Mouse (Mus musculus) embryonic facial prominence, embryonic 13.5 days (tissue): ENCODE results near the gene Slc48a1. TPM values are rescaled to one million over a fixed set of nuclear protein-coding genes. Genes with fewer than 3 reads are reported as not detected.

Experiments used
- ATAC-seq: fragments of 200-750 bp; cut with Nextera tagmentation; 2 replicates; pipeline ENCODE4 v1.8.0; 2017; ENCODE audit warnings: low read depth; ENCODE audit not compliant: insufficient number of reproducible peaks, insufficient read depth, low FRiP score, low TSS enrichment
- H3K27ac ChIP-seq: fragments of 300-500 bp; sonication (generic); 2 replicates; pipeline ENCODE4 v1.5.1; 2015; ENCODE audit warnings: moderate library complexity, mild to moderate bottlenecking, inconsistent platforms
- H3K27me3 ChIP-seq: fragments of 300-500 bp; sonication (generic); 2 replicates; pipeline ENCODE4 v1.6.1; 2015; ENCODE audit warnings: mild to moderate bottlenecking, inconsistent platforms
- H3K36me3 ChIP-seq: fragments of 300-500 bp; sonication (generic); 2 replicates; pipeline ENCODE4 v1.6.1; 2015; ENCODE audit warnings: mild to moderate bottlenecking, inconsistent platforms
- H3K4me1 ChIP-seq: fragments of 300-500 bp; sonication (generic); 2 replicates; pipeline ENCODE4 v1.6.1; 2015; ENCODE audit warnings: inconsistent platforms
- H3K4me2 ChIP-seq: fragments of 300-500 bp; sonication (generic); 2 replicates; pipeline ENCODE4 v1.6.1; 2015; ENCODE audit warnings: moderate library complexity, mild to moderate bottlenecking, inconsistent platforms
- H3K4me3 ChIP-seq: fragments of 300-500 bp; sonication (generic); 2 replicates; pipeline ENCODE4 v1.5.1; 2015; ENCODE audit warnings: mild to moderate bottlenecking, inconsistent platforms
- H3K9ac ChIP-seq: fragments of 300-500 bp; sonication (generic); 2 replicates; pipeline ENCODE4 v1.6.1; 2015; ENCODE audit warnings: mild to moderate bottlenecking, inconsistent platforms
- H3K9me3 ChIP-seq: fragments of 300-500 bp; sonication (generic); 2 replicates; pipeline ENCODE4 v1.6.1; 2016; ENCODE audit warnings: inconsistent platforms
- WGBS: fragments of 180-500 bp; shearing (Covaris S2); methylation state at CpG from one replicate; pipeline ENCODE4 v1.1.7; 2015; ENCODE audit warnings: mixed read lengths; 5-methylcytosine and 5-hydroxymethylcytosine counted together
- polyA plus RNA-seq: library from polyadenylated mRNA; unstranded; fragments of >200 nt; fragmentation: Nextera tagmentation; extraction: Ambion mirVana; gene quantifications from 2 replicates; pipeline ENCODE4 v1.2.1, GENCODE M21; 2015

Slc48a1 gene
- polyA plus RNA-seq, 1 experiment from 2014 or later, result 34.7 TPM

DNA sequence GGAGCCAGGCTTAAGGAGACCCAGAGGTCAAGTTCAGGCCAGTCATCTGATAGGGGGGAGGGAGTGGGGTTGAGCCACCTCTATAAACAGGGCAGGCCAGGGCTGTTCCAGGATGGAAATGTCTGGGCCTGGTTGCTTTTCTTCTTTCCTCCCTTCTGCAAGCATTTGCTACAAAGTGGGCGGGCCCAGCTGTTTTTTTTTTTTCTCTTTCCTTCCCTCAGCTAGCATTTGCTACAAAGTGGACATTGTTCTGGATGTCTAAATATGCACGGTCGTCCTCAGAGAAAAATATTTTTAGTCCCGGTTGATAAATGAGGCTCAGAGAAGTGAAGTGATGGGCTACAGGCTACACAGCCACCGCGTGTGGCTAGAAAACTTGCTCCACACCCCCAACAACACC, 23.8 kb upstream of the Slc48a1 start:
- Histone ChIP-seq H3K27me3 (no peaks in the 10 kb centered on the region; the same call in 1 of the 2 replicates), H3K4me1 (peaks cover 40% of the 10 kb centered on the region), H3K9ac (no peak overlapping the region), H3K27ac (peak overlapping the region; percentile 44; the same call in 1 of the 2 replicates), H3K4me3 (no peak overlapping the region), H3K4me2 (no peak overlapping the region), H3K36me3 (no peaks in the 10 kb centered on the region), H3K9me3 (no peaks in the 10 kb centered on the region)
- no peak for ATAC-seq
- WGBS, result 47% methylated on average over 6 of the region's 6 CpGs

DNA sequence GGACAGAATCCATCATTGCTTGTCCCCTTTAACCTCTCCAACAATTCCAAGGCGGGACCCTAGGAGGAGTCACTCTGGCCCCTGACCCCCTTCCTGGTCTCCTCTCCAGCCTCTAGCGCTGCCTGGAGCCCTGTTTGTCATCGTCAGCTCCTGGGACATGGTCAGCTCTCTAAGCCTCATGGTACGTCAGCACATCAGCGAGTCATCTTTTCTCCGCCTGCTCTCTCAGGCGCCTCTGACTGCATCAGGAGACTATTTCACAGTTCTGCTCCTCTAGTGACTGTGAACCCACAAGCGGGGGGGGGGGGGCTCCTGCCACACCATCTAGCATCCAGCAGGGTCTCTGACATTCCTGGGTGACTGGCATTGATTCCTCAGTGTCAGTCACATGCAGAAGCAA, 23.0 kb upstream of the Slc48a1 start:
- Histone ChIP-seq H3K9me3 (no peaks in the 10 kb centered on the region), H3K4me2 (no peak overlapping the region), H3K9ac (no peak overlapping the region; the same call in 1 of the 2 replicates), H3K27ac (no peak overlapping the region), H3K36me3 (no peaks in the 10 kb centered on the region), H3K4me3 (no peak overlapping the region), H3K4me1 (peaks cover 31% of the 10 kb centered on the region), H3K27me3 (no peaks in the 10 kb centered on the region; the same call in 1 of the 2 replicates)
- ATAC-seq, result no peak
- WGBS, result 41% methylated on average over 8 of the region's 8 CpGs

DNA sequence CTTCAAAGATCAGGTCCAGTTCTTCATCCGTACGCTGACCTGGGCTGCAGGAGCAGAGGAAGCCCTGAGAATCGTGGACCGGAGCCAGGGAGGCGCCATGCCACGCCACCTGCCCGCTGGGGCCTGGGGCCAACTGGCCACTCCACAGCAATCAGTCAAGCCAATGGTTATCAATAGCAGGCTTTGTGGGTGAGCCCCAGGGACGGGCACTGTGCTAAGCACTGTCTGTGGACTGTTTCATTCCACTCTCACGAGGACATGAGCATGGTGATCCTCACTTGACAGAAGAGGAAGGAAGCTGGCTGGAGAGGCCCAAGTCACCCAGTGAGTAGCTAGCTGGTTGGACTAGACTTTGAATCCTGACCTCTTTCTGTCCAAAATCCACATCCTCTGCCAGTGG, 18.3 kb upstream of the Slc48a1 start:
- Histone ChIP-seq H3K9me3 (no peaks in the 10 kb centered on the region), H3K36me3 (no peaks in the 10 kb centered on the region), H3K9ac (no peak overlapping the region), H3K27ac (no peak overlapping the region), H3K4me2 (no peak overlapping the region), H3K27me3 (peaks cover 6% of the 10 kb centered on the region), H3K4me3 (no peak overlapping the region), H3K4me1 (peaks cover 20% of the 10 kb centered on the region)
- 91% methylated on average over 9 of the region's 9 CpGs for WGBS
- no peak for ATAC-seq

DNA sequence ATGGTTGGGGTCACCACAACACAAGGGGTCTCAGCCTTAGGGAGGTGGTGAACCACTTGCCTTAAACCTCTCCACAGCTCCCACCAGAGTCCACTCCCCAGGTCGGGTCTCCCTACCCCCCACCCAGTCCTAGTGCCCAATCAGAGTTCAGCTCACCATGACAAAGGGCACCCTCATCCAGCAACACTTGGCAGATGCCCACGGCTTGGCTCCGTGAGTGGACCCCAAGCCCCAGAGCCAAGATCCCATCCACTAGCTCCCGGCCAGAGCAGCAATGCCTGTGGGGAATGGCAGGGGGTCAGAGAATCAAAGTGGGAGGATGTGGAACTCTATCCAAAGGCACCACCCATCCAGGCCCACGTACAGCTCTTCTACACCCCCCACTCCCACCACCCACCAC, 17.4 kb upstream of the Slc48a1 start:
- no peak overlapping the region for H3K27ac ChIP-seq
- H3K4me2 ChIP-seq, result no peak overlapping the region
- ATAC-seq, result no peak
- peaks cover 11% of the 10 kb centered on the region for H3K4me1 ChIP-seq
- no peaks in the 10 kb centered on the region for H3K36me3 ChIP-seq
- WGBS, result 70% methylated on average over 5 of the region's 5 CpGs
- no peak overlapping the region for H3K4me3 ChIP-seq
- H3K27me3 ChIP-seq, result peaks cover 13% of the 10 kb centered on the region
- H3K9ac ChIP-seq, result no peak overlapping the region
- H3K9me3 ChIP-seq, result no peaks in the 10 kb centered on the region

DNA sequence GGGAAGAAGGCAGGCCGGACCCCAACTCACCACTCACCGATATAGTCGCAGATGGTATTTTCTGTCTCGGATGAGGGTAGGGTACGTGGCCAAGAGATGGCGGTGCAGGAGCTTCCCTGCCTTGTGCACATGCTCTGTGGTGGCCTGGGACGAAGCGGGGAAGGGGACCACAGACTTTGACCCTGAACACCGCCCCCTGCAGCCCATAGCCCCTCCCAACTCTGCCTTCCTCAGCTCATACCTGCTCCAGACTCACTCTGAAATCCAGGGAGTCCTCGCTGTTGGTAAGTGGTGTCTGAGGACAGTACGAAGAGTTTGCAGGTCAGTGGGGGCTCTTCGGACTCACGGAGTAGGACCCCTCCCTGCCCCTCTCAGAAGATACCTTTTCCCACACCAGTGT, 16.9 kb upstream of the Slc48a1 start:
- no peak overlapping the region for H3K27ac ChIP-seq
- H3K9ac ChIP-seq, result no peak overlapping the region
- no peaks in the 10 kb centered on the region for H3K9me3 ChIP-seq
- H3K4me2 ChIP-seq, result no peak overlapping the region
- ATAC-seq, result no peak
- H3K4me3 ChIP-seq, result no peak overlapping the region
- no peaks in the 10 kb centered on the region for H3K36me3 ChIP-seq
- peaks cover 14% of the 10 kb centered on the region for H3K4me1 ChIP-seq
- WGBS, result 39% methylated on average over 13 of the region's 13 CpGs
- H3K27me3 ChIP-seq, result peaks cover 18% of the 10 kb centered on the region

DNA sequence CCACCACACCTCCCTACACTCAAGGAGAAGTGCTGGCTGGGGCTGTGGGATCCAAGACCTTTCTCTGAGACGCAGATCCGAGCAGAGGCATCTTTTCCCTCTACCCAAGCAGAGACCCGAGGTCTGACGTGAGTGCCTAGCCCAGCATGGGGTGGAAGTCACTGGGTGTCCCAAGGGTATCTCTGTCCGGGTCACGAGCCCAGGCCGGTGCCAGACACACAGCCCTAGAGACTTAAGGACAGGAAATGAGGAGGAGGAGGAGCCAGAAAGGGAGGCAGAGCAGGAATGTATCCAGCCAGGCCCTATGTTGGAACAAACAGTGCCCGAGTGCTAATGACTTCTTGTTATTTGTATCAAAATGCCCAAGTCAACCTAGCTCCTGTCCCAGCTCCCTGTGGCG, 15.6 kb upstream of the Slc48a1 start:
- peaks cover 31% of the 10 kb centered on the region for H3K27me3 ChIP-seq
- peaks cover 27% of the 10 kb centered on the region for H3K4me1 ChIP-seq
- H3K9ac ChIP-seq, result no peak overlapping the region
- H3K9me3 ChIP-seq, result no peaks in the 10 kb centered on the region
- H3K36me3 ChIP-seq, result no peaks in the 10 kb centered on the region
- 49% methylated on average over 9 of the region's 9 CpGs for WGBS
- no peak overlapping the region for H3K27ac ChIP-seq
- H3K4me3 ChIP-seq, result no peak overlapping the region
- no peak for ATAC-seq
- no peak overlapping the region for H3K4me2 ChIP-seq

DNA sequence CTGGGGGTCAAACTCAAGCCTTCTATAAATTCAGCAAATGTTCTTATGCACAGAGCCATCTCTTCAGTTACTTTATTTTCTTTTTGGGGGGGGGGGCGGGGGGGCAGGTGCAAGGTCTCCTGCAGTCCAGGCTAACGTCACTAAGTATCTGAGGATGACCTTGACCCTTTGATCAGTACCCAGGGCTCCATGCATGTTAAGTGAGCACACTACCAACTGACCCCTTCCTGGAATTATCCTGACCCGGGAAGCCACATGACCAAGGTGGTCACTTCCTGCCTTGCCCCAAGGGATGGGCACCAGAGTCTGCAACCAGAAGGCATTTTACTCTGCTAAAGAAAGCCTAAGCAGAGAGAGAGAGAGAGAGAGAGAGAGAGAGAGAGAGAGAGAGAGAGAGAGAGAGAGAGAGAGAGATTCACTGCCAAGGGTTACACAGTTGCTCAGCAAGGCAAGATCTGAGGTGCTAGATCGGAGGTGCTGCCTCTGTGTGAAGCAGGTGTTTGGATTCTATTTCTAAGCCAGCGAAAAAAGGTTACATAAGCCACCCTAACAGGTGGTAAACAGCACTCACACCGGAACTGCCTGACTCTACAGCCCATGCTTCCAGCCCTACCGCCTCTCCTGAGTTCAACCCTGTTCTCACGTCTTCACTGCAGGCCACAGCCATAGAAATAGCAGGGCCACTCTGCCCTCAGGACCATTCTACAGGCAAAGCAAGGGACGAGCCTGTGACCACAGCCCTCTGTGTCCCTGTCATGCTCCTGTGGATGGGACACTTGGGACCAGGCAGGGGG, 14.9 kb upstream of the Slc48a1 start:
- no peak overlapping the region for H3K27ac ChIP-seq
- H3K36me3 ChIP-seq, result no peaks in the 10 kb centered on the region
- no peak for ATAC-seq
- H3K9ac ChIP-seq, result no peak overlapping the region
- no peak overlapping the region for H3K4me2 ChIP-seq
- H3K27me3 ChIP-seq, result peaks cover 31% of the 10 kb centered on the region
- peaks cover 34% of the 10 kb centered on the region for H3K4me1 ChIP-seq
- 43% methylated on average over 9 of the region's 9 CpGs for WGBS
- no peak overlapping the region for H3K4me3 ChIP-seq
- no peaks in the 10 kb centered on the region for H3K9me3 ChIP-seq

DNA sequence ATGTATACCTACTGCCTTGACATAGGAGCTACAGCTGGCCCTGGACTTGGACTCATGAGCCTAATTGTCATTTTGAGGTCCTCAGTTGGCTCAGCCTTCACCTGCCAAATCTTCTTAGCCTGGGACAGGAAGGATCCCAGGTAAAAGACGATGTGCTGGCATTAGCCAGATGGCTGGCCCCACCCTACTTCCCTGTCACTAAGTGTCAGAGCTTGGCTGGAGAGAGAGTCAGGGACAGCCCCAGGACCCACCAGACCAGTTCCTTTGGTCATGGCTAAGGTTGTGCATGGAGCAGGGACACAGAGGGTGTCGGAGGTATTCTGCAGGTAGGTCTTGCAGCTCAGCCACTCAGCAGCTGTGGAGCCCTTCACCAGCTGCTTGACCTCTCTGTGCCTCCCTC, 13.8 kb upstream of the Slc48a1 start:
- Histone ChIP-seq H3K4me1 (peaks cover 38% of the 10 kb centered on the region), H3K9ac (no peak overlapping the region), H3K27me3 (peaks cover 39% of the 10 kb centered on the region), H3K36me3 (no peaks in the 10 kb centered on the region), H3K4me2 (no peak overlapping the region), H3K27ac (no peak overlapping the region), H3K9me3 (no peaks in the 10 kb centered on the region), H3K4me3 (no peak overlapping the region)
- no peak for ATAC-seq
- WGBS, result 64% methylated on average over 2 of the region's 2 CpGs

DNA sequence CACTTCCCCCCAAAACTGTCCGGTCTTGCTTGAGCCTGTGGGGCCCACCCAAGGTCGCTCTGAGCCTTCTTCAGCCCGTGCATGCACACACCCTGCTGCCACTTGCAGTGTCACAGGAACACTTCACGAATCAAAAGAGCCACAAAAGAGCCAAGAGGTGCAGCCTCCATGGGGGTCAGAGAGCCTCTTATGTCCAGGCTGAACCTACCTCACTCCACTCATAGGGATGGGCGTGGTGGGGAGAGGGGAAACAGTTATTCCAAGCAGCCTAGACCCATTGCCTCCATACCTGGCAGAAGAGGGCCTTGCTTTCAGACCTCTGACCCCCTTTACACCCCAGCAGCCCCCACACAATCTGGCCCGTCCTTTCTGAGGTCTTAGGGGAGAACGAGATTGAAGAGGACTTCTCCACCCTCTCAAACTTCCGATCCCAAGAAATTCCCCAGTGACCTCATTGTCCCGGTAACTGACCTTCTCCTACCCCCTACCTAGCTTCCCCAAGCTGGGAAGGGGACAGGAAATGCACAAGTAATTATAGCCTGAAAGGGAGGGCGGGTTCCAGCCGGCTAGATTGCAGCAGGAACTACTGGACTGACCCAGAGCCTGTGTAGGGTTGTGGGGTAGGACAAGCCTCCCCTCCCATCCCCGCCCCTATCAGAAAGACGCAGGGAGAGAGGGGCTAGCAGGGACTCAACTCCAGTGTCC, 13.1 kb upstream of the Slc48a1 start:
- 35% methylated on average over 13 of the region's 13 CpGs for WGBS
- peaks cover 46% of the 10 kb centered on the region for H3K27me3 ChIP-seq
- H3K9ac ChIP-seq, result no peak overlapping the region
- H3K4me2 ChIP-seq, result peak overlapping the region; percentile 94
- no peaks in the 10 kb centered on the region for H3K36me3 ChIP-seq
- no peak overlapping the region for H3K27ac ChIP-seq
- no peaks in the 10 kb centered on the region for H3K9me3 ChIP-seq
- peak overlapping the region; percentile 2; the same call in 1 of the 2 replicates for H3K4me3 ChIP-seq
- peaks cover 38% of the 10 kb centered on the region for H3K4me1 ChIP-seq
- ATAC-seq, result no peak

DNA sequence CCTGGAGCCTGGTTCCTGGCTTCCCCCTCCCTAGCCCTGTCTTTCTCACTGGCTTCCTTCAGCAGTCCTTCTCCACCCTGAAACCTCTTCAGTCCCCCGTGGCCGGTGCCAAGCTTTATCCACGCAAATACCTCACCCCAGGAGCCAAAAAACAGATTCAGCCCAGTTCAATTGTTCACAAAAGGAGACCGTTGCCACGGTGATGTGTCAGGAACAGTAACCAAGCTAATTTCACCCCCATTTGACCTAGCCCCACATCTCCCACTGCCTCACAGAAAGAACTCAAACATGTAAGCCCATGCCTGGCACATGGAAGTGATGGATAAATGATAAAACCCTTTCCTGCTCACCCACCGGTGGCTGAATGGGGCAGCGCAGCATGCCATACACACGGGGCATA, 12.1 kb upstream of the Slc48a1 start:
- WGBS, result 19% methylated on average over 8 of the region's 8 CpGs
- H3K9me3 ChIP-seq, result no peaks in the 10 kb centered on the region
- no peak for ATAC-seq
- H3K9ac ChIP-seq, result peak overlapping the region; percentile 72; the same call in 1 of the 2 replicates
- peaks cover 47% of the 10 kb centered on the region for H3K27me3 ChIP-seq
- H3K4me2 ChIP-seq, result peak overlapping the region; percentile 94
- H3K36me3 ChIP-seq, result no peaks in the 10 kb centered on the region
- peaks cover 38% of the 10 kb centered on the region for H3K4me1 ChIP-seq
- H3K27ac ChIP-seq, result no peak overlapping the region
- H3K4me3 ChIP-seq, result peak overlapping the region; percentile 51

DNA sequence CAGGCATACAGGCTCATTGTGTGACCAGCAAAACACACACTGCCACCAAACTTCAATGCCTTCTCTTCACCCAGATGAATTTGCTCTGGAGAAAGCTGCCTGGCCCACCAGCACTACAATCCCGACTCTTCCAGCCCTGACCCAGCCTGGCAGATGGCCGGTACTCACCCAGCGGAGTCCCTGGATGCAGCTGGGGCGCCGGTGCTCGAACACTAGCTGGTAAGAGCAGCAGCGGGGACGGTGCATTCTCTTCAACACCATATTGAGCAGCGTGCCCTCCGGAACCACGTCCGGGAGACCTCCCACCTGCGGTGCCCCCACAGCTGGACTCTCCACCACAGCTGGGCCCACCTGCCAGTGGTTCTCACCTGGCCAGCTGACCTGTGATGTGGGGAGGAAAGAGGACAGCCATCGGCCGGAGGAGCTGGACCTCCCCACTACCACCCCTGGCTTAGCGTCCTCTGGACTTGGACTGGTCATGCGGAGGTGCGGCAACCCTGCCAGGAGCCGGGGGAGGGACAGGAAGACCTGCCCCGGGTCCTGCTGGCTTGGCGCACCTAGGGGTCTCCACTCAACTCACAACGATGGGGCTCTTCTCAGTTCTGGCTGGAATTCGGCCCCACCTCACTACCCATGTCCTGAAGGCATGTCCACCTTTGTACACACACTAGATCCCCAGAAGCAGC, 11.6 kb upstream of the Slc48a1 start:
- peak overlapping the region; percentile 51 for H3K4me3 ChIP-seq
- peak overlapping the region; percentile 72 for H3K9ac ChIP-seq
- peaks cover 42% of the 10 kb centered on the region for H3K4me1 ChIP-seq
- ATAC-seq, result no peak
- H3K4me2 ChIP-seq, result peak overlapping the region; percentile 94
- no peaks in the 10 kb centered on the region for H3K9me3 ChIP-seq
- H3K36me3 ChIP-seq, result no peaks in the 10 kb centered on the region
- peaks cover 47% of the 10 kb centered on the region for H3K27me3 ChIP-seq
- H3K27ac ChIP-seq, result no peak overlapping the region
- 7% methylated on average over 23 of the region's 23 CpGs for WGBS
